Mouse (Mus musculus) naive thymus-derived CD4-positive, alpha-beta T cell, adult 2 months (primary cell): ENCODE data around the gene Mpg.
A peak's percentile ranks its signal among the peaks of the same experiment; 100 is the strongest.
"Not testable (repeated sequence)": the region's sequence is repeated elsewhere in the genome, so short reads cannot be mapped to it uniquely, and the experiment has no call there.

Source experiments
- DNase-seq: peaks from one replicate; pipeline ENCODE4 v3.0.0-alpha.2; 2011; ENCODE audit warnings: low read depth

Gene Mpg

GRCm38 (mm10) chr11:32226124-32226871 lies at the start of gene Mpg:
Gene Mpg, plus strand, starts transcription at chr11:32226505.
- peak; percentile 94 for DNase-seq

DNA sequence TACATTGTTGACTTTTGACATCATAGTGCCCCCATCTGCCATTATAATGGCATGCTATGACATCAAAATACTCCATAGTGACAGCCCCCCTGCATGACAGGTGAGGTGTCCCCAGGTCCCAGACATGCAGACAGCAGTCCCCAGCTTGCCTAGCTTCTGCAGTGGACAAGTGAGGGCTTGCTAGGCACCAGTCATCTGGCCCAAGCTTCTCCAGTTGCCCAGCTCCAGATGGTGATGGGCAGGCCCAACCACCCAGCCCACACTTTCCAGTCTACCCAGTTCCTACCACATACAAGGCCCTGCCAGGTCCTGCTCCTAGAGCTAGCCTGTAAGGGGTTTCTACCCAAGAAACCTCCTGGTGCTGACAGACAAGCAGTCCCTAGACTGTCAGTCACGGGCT lies 47.8 kb upstream of the Mpg start:
- no peak for DNase-seq

DNA sequence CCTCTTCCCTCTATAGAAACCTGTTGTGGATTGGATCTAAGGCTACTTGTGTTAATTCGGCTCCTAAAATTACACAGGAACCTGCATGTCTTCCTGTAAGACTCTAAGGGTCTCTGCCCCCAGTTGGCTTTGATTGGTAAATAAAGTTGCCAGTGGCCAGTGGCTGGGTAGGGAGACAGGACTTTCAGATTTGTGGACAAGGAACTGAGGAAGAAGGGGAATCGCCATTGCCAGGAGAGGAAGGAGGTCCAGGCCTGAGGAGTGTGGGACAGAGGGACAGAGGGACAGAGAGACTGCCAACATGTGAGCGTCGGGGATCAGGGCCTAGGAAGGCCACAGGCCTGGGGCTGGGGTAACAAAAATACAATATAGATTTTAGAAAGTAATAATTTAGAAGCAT lies 45.1 kb upstream of the Mpg start:
- no peak for DNase-seq

- peak; percentile 85 for DNase-seq
These were observed 44.1 kb upstream of the Mpg start for GRCm38 (mm10) chr11:32181973-32182868.

DNA sequence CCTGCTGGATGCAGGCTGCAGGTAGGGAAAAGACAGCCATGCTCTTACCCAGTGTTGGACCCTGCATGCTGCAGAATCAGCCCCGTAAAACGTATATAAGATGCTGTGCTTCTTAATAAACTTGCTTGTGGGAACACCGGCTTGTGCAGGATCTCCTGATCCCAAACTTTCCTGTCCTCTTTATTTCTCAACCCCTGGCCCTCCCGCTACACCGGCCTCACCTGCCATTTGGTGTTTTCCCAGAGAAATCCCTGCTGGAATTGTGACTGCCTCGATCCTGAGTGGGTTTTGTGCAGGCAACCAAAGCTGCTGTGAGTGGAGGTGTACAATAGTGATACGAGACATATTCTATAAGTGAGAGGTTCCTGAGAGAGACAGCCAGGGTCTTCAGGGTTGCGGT lies 41.8 kb upstream of the Mpg start:
- no peak for DNase-seq

DNA sequence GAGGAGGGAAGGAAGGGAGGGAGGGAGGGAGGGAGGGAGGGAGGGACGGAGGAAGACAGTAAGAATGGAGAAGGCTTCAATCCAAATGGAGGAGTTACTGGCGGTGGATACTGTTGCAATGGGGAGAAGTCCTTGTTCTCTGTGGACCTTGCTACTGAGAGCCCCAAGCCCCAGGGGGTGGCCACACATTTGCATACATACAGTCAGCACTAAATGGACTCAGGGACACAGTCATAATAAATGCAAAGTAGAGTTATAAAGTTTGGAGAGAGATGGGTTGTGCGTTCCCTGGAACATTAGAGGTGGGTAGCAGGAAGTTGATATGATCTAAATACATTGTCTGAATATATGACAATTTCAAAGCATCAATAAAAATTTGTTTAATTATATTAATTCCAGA lies 40.3 kb upstream of the Mpg start:
- no peak for DNase-seq

GRCm38 (mm10) chr11:32187256-32187655 lies 39.0 kb upstream of the Mpg start:
- DNase-seq = no peak

DNA sequence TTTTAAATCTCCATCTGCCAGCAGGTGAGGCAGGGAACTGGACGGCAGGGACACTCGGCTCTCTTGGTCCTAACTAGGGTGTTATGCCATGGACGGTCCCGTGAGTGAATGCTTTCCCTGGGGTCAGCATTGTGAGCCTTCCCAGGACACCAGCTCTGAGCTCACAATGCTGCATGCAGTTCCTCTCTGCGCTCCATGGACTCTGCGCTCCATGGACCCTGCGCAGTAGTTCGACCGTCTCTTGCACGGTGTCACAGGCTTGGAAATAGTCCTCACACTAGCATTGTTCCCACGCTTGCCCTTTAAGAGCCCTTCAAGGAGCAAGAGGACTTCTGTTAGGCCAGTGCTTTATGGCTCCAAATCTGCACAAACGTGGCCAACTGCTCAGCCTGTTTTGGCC lies 37.4 kb upstream of the Mpg start:
- no peak for DNase-seq

DNA sequence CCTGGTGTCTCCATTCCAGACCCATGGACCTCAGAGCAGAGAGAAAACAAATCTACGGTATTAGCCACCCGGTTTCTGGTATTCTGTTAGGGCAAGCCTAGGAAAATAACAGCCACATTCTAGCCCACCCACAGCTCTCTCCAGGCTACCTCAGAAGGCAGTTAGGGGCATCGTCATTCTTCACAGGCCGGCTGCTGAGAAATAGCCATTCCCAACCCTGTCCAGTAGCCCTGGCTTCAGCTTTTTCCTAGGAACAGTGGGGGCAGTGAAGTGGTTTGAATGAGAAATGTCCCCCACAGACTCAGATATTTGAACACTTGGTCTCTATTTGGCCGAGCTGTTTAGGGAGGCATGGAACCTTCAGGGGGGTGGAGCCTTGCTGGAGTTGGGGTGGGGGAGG lies 36.9 kb upstream of the Mpg start:
- no peak for DNase-seq

- DNase-seq = no peak
These were observed 36.2 kb upstream of the Mpg start for GRCm38 (mm10) chr11:32190119-32190518.

DNA sequence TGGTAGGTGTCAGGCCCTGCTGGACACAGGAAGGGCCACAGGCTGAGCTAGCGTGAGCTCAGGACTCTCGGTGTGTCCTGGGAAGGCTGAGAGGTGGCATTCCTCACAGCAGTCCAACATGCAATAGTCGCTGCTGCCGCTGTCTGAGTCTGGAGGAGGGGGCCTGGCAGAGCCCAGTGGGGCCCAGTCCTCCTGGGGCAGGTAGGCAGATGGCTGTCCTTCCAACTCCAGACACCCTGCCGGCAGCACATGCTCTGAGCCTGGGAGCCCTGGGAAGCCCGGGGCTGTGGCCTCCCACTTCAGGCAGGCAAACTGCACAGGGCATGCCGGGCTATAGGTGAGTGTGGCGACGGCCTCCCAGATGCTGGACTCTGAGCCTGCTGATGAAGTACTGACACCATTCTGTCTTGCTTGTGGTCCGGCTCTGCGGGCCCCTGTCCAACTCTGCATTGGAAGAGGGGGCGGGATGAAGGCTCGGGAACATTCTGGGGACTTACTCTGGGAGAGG lies 35.6 kb upstream of the Mpg start:
- no peak for DNase-seq

DNA sequence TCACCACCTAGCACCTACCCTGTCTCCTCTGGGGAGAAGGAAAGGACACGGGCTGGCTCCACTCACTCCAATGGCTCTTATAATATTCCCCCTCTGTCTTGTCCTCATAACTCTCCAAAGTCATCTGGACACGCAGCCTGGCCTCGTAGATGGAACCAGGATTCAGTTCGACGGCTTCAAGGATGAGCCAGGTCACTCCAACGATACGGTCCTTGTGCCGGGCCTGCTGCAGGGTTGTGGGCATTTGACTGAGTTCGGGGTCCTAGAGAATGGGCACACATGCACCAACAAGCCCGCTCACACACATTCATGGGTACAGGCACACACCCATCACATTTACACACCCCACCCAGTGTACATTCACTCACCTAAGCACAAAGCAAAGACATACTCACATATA lies 33.1 kb upstream of the Mpg start:
- no peak for DNase-seq

- DNase-seq = no peak
These were observed 32.2 kb upstream of the Mpg start for GRCm38 (mm10) chr11:32194086-32194485.

- DNase-seq = no peak
These were observed 31.7 kb upstream of the Mpg start for GRCm38 (mm10) chr11:32194626-32195025.

DNA sequence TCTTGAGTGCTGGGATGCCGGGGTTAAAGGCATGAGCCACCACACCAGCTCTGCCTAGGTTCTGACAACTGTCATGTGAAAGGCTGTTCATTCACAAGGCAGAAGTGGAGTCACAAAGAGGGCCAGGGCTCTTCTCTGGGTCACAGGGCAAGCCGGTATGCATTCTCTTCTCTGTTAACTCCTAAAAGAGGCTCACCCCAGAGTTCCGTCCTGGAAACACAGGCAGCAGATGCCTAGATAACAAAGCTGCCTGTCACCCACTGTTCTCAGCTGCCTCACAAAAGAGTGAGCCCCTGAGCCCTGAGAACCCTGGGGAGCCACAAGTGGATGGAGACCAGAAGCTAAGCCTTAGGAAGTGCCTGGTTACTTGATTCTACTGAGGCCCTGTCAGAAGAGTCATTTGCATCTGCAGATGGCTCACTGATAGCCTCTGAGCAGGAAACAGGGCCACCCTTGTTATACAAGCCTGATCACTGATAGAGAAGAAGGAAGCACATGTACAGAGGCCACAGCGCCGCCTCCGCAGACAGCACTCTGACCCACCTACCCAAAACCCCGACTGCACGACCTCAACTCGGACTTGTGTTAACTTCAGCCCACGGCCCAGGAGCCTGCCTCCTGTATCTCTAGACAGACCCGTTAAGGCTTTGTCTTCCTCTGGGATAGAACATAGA lies 30.3 kb upstream of the Mpg start:
- no peak for DNase-seq

DNA sequence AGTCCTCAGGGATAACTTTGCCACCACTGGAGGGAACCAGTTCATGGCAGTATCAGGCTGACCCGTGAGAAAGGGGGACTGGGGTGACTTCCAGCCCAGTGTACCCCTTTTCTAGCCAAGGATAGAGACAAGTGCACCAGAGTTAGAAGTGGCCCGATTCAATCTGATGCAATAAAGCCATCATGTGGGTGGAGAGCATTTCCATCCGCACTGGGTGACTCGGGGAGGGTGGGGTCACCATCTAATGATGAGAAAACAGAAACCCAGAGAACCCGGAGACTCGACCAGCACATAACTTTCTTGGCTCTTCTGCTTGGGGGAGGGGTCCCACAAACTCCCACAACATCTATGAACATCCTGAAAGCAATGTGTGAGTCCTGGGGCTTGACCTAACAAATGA lies 29.6 kb upstream of the Mpg start:
- no peak for DNase-seq

- no peak for DNase-seq
These were observed 28.5 kb upstream of the Mpg start for GRCm38 (mm10) chr11:32197766-32198165.

DNA sequence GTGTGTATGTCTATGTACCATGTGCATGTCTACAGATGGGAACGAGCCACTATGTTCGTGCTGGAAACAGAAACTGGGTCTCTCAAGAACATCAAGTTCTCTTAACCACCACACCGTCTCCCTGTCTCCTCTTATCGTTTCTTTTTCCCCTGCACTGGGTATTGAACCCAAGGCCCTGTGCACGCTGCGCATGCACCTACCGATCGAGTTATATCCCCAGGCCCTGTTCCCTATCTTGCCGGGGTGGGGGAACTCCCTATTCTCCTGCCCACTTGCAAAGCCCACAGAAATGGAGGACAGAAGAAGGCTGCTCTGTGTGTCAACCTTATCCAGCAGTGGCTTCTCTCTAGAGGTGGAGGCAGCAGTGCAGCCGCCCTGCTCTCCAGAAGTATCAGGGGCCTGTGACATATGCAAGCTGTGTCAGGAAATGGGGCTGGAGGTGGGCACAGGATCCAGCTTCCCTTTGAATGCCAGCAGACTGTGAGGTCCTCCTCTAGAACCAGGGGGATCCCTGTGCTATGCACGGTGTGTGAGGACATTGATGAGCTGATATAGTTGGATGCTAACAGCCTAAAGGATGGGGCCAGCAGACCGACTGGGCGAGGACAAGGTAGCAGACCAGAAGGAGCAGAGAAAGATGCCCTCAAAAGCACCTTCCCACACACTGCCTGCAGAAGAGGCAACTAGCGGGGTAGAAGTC lies 27.9 kb upstream of the Mpg start:
- no peak for DNase-seq

- DNase-seq = no peak
These were observed 27.1 kb upstream of the Mpg start for GRCm38 (mm10) chr11:32199230-32199629.

- DNase-seq = peak; percentile 62
These were observed 26.2 kb upstream of the Mpg start, which contains the start of gene Il9r for GRCm38 (mm10) chr11:32200075-32200601. Gene Il9r, minus strand, starts transcription at chr11:32200279.

- not testable (repeated sequence) for DNase-seq
These were observed 25.3 kb upstream of the Mpg start for GRCm38 (mm10) chr11:32200992-32201391.
